Mouse (Mus musculus): ENCODE data around the gene Smim5.

Gene Smim5

GRCm38 (mm10) chr11:115894755-115895520, 4.8 kb upstream of the Smim5 start:
- DNase-seq (ENCODE audit: low read depth), result no peak

- no peak for DNase-seq (ENCODE audit: low read depth)
These were observed 1.3 kb upstream of the Smim5 start for GRCm38 (mm10) chr11:115898446-115898845.

- no peak for DNase-seq (ENCODE audit: low read depth)
These were observed 880 bp upstream of the Smim5 start for GRCm38 (mm10) chr11:115898886-115899285.

GRCm38 (mm10) chr11:115900561-115901337, 983 bp downstream of the Smim5 start:
- DNase-seq (ENCODE audit: low read depth), result no peak

- peak; percentile 78 for DNase-seq (ENCODE audit: low read depth)
These were observed 1.8 kb downstream of the Smim5 start for GRCm38 (mm10) chr11:115901338-115902161.

- no peak for DNase-seq (ENCODE audit: low read depth)
These were observed 2.4 kb downstream of the Smim5 start for GRCm38 (mm10) chr11:115902177-115902576.

- no peak for DNase-seq (ENCODE audit: low read depth)
These were observed 3.1 kb downstream of the Smim5 start for GRCm38 (mm10) chr11:115902831-115903230.

- peak; percentile 71 for DNase-seq (ENCODE audit: low read depth)
These were observed 3.8 kb downstream of the Smim5 start for GRCm38 (mm10) chr11:115903384-115904230.

GRCm38 (mm10) chr11:115904231-115904955, 4.6 kb downstream of the Smim5 start:
- DNase-seq (ENCODE audit: low read depth), result no peak

- DNase-seq (ENCODE audit: low read depth), result no peak
These were observed 5.4 kb downstream of the Smim5 start for GRCm38 (mm10) chr11:115904956-115905790.

DNA sequence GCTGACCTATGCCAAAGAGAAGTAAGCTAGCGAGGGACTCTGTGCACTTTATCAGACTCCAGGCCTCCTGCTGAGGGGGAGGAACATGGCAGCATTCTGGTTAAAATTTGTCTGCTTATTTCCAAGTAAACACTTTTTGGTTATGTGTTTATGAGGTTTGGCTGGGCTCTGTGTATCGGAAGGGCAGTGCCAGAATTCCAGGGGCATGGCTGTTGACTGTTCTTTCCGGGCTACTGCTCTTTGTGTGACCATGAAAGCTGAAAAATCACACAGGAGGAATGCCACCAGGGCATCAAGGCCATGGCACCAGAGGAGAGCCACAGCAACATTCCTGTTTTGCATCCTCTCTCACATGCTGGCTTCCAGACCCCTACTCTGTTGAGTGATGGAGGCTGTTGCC, 6.3 kb downstream of the Smim5 start:
- DNase-seq (ENCODE audit: low read depth), result no peak

DNA sequence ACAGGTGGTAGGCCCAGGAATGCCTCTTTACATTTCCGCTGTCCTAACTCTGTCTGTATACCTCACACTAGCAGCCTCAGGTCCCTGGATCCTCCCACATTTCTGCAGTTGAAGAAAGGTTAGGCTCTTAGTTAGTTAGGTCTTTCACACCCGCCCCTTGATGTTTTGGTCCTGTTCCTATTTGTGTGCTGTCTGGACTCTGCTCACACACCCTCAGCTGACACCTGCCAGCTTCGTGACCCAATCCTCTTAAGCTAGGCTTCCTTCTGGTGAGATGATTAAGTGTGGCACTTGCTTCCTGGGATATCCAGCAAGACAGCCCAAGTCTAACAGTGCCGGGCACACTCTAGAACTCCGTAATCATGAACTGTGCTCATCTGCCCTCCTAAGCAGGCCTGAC, 6.8 kb downstream of the Smim5 start:
- no peak for DNase-seq (ENCODE audit: low read depth)

- DNase-seq (ENCODE audit: low read depth), result peak; percentile 77
These were observed 11.4 kb downstream of the Smim5 start for GRCm38 (mm10) chr11:115911134-115911561.

GRCm38 (mm10) chr11:115911632-115912376, 12.0 kb downstream of the Smim5 start, which contains the start of gene Smim6:
TSS of gene Smim6 (plus strand) at chr11:115912017.
- no peak for DNase-seq (ENCODE audit: low read depth)

DNA sequence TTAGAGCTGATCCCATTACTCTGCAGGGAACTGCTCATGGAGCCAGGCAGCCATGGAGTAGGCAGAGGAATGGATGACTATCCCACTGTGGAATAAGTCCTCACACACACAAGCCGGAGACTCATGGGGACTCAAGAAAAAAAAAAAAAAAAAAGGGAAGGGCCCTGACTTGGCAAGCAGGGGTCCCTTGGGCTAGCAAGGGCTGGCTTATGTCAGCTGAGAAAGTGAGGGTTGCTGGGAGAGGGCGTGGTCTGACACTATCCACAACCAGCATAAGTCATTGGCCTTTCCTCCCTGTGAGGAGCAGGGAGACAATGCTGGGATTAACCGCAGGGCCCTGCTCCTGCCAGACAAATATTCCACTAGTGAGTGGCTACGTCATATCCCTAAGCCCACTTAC, 16.8 kb downstream of the Smim5 start:
- no peak for DNase-seq (ENCODE audit: low read depth)

GRCm38 (mm10) chr11:115918637-115919036, 18.9 kb downstream of the Smim5 start:
- no peak for DNase-seq (ENCODE audit: low read depth)

DNA sequence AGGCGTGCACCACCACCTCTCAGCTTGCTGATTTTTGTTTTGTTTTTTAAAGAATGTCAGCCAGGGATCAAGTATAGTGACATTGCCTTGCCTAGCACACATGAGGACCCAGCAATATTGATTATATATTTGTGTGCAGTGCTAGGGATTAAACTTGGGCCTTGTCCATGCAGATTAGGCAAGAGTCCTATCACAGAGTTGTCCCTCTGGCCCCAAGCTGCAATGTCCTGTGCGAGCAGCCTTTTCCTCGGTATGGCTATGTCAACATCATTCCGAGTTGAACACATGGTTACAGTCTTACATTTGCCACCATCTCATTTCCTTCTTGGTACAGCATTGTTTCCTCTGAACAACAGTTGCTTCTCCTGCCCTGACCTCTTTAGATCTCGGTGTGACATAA, 19.3 kb downstream of the Smim5 start:
- DNase-seq (ENCODE audit: low read depth), result no peak

DNA sequence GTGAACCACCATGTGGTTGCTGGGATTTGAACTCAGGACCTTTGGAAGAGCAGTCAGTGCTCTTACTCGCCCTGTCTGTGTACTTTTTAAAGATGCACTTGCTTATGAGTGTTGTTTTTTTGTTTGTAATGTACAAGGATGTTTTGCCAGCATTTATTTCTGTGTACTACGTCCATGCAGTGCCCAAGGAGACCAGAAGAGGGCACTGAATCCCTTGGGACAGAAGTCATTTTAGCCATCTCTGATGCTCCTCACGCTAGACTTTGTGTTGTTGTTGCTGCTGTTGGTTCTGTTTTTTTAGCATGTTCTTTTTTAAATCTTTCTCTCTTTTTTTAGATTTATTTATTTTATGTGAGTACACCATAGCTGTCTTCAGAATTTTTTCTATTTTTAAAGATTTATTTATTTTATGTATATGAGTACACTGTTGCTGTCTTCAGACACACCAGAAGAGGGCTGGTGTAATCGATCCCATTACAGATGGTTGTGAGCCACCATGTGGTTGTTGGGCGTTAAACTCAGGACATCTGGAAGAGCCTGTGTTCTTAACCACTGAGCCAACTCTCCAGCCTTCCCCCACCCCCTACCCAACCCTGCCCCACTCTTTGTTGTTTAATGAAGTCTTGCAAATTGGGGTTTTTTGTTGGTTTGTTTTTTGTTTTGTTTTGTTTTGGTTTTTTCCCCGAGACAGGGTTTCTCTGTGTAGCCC, 20.5 kb downstream of the Smim5 start:
- no peak for DNase-seq (ENCODE audit: low read depth)
